Comparison of ENCODE assay signal across 17 mouse cellular contexts in genomic region chr12:110973829-110974228, GRCm38 (mm10). TPM values are rescaled to one million over a fixed set of nuclear protein-coding genes. Genes with fewer than 3 reads are reported as not detected.
A peak's percentile ranks its signal among the peaks of the same experiment; 100 is the strongest.
DNase-seq lines count a peak whose midpoint lies in the region; ATAC-seq and TF ChIP-seq lines count a peak whose summit lies in the region.
"Had no signal": no experiment of that assay in that cellular context is flagged by ENCODE, and none has a peak within 500 bp of the region (broad histone marks: within the 10 kb centered on the region; RNA-seq: fewer than 3 reads in every experiment).

No protein-coding gene starts in this region.

- peaks cover 37% of the 10 kb centered on the region for H3K36me3 ChIP-seq in heart, embryonic 15.5 days
- peaks cover 7% of the 10 kb centered on the region; the same call in 1 of the 2 replicates for H3K36me3 ChIP-seq in spleen, adult 2 months (ENCODE audit: control insufficient read depth, insufficient read depth, low read length)
- peaks cover 33% of the 10 kb centered on the region for H3K36me3 ChIP-seq in liver, embryonic 11.5 days (ENCODE audit: control insufficient read depth, insufficient read depth, low read length)

- H3K4me1 ChIP-seq in heart, embryonic 15.5 days (replicated peaks) = peaks cover 25% of the 10 kb centered on the region
- H3K4me1 ChIP-seq in spleen, adult 2 months (ENCODE audit: control insufficient read depth, insufficient read depth, insufficient read length) = peaks cover 6% of the 10 kb centered on the region
- H3K4me1 ChIP-seq in liver, embryonic 11.5 days (replicated peaks; ENCODE audit: control insufficient read depth, insufficient read depth, low read length) = peaks cover 61% of the 10 kb centered on the region

- 0 out of 2 replicates have a peak, but pooled peaks cover 3% of the 10 kb centered on the region for H3K27me3 ChIP-seq in heart, embryonic 15.5 days
- no peaks in the 10 kb centered on the region for H3K27me3 ChIP-seq in spleen, adult 2 months (ENCODE audit: control insufficient read depth, insufficient read depth, low read length)
- no peaks in the 10 kb centered on the region for H3K27me3 ChIP-seq in liver, embryonic 11.5 days (replicated peaks; ENCODE audit: control insufficient read depth, insufficient read depth, low read length)
- H3K27me3 ChIP-seq: forebrain, embryonic 13.5 days; limb, embryonic 13.5 days; neural tube, embryonic 13.5 days had no signal

- H3K4me2 ChIP-seq in heart, embryonic 15.5 days = no peak overlapping the region
- peak overlapping the region; percentile 98 for H3K4me2 ChIP-seq in liver, embryonic 11.5 days
- H3K4me2 ChIP-seq: forebrain, embryonic 13.5 days; hindbrain, embryonic 13.5 days; limb, embryonic 13.5 days; neural tube, embryonic 13.5 days had no signal

- ATAC-seq in heart, embryonic 15.5 days (replicated peaks; ENCODE audit: insufficient number of reproducible peaks, insufficient read depth, low FRiP score, low read depth) = no peak
- ATAC-seq in liver, embryonic 11.5 days (replicated peaks; ENCODE audit: low FRiP score) = no peak
- ATAC-seq: forebrain, embryonic 13.5 days had no signal

- no peak for DNase-seq in heart, adult 8-10 months (ENCODE audit: low spot score)
- DNase-seq in spleen, adult 2 months (ENCODE audit: low read depth in 1 of 2, low spot score in 2 of 2) = no peak
- DNase-seq in spleen, adult 18-20 months = no peak
- no peak for DNase-seq in liver, embryonic 11.5 days (ENCODE audit: low spot score)
- DNase-seq in kidney, postnatal 36 days = no peak
- DNase-seq in layer of hippocampus, adult 9-11 months = no peak
- DNase-seq: cerebellum, postnatal 10 days; kidney, adult 11 months; lung, postnatal 10 days; right cerebral cortex, postnatal 14 days; thymus, postnatal 25 days had no signal

- 87% methylated on average over 4 of the region's 4 CpGs for WGBS in heart, embryonic 15.5 days
- 85% methylated on average over 4 of the region's 4 CpGs for WGBS in spleen, adult 2 months
- 81% methylated on average over 4 of the region's 4 CpGs for WGBS in liver, embryonic 11.5 days

- no peak overlapping the region for H3K9ac ChIP-seq in heart, embryonic 15.5 days
- H3K9ac ChIP-seq in liver, embryonic 11.5 days (ENCODE audit: low read depth, low read length) = peak overlapping the region; percentile 58
- H3K9ac ChIP-seq: forebrain, embryonic 13.5 days; hindbrain, embryonic 13.5 days; limb, embryonic 13.5 days; neural tube, embryonic 13.5 days had no signal

- H3K9me3 ChIP-seq in heart, embryonic 15.5 days (replicated peaks) = no peaks in the 10 kb centered on the region
- H3K9me3 ChIP-seq in liver, embryonic 11.5 days (ENCODE audit: control insufficient read depth, low read length) = no peaks in the 10 kb centered on the region
- H3K9me3 ChIP-seq: hindbrain, embryonic 13.5 days; limb, embryonic 13.5 days; neural tube, embryonic 13.5 days had no signal

- H3K27ac ChIP-seq in heart, embryonic 15.5 days = peak overlapping the region; percentile 33; the same call in 1 of the 2 replicates
- peak overlapping the region; percentile 71 for H3K27ac ChIP-seq in spleen, adult 2 months (ENCODE audit: insufficient read depth, low read length)
- H3K27ac ChIP-seq in liver, embryonic 11.5 days (ENCODE audit: low read depth, low read length) = peak overlapping the region; percentile 92
- H3K27ac ChIP-seq: forebrain, embryonic 13.5 days; hindbrain, embryonic 13.5 days; kidney, postnatal 0 days; limb, embryonic 13.5 days; neural tube, embryonic 13.5 days had no signal

- no peak overlapping the region for H3K4me3 ChIP-seq in heart, embryonic 15.5 days
- H3K4me3 ChIP-seq in spleen, adult 2 months (ENCODE audit: extremely low read depth, insufficient read depth, insufficient read length) = no peak overlapping the region
- no peak overlapping the region for H3K4me3 ChIP-seq in liver, embryonic 11.5 days (ENCODE audit: low read depth, low read length)
- H3K4me3 ChIP-seq: forebrain, embryonic 13.5 days; hindbrain, embryonic 13.5 days; limb, embryonic 13.5 days; neural tube, embryonic 13.5 days had no signal

- no peak for TF ChIP-seq POLR2A in spleen, adult 2 months (IDR thresholded peaks at IDR 0.05; ENCODE audit: low read depth, low read length)

- TF ChIP-seq CTCF in spleen, adult 2 months (IDR thresholded peaks at IDR 0.05; ENCODE audit: extremely low read depth, insufficient read depth, insufficient read length, insufficient replicate concordance) = no peak

RNA-seq across cellular contexts. Expression of gene Ankrd9, which starts 5.0 kb away (rescaled TPM):
- polyA plus RNA-seq in heart, embryonic 15.5 days (2015; fragmentation: Nextera tagmentation; extraction: Ambion mirVana) = 15.4 and 18.0 TPM in 2 replicates
- 10 to 100 TPM; 61.3 to 73.8 (median 68.6) TPM for total RNA-seq in heart, adult 8-10 months (2022)
- polyA plus RNA-seq in spleen, adult 2 months (2012; rRNA removed) = 21.0 and 25.6 TPM in 2 replicates
- polyA plus RNA-seq in liver, embryonic 11.5 days (2014; fragmentation: Nextera tagmentation; extraction: Ambion mirVana) = 32.9 and 33.3 TPM in 2 replicates

Comparison
In these comparisons a context has a peak if more than half of its experiments do, and no peak if none do; other contexts are left out.
1. H3K27ac ChIP-seq: peak in every context shown above with its lines; median percentile 92 in liver, embryonic 11.5 days; 71 in spleen, adult 2 months; 33 in heart, embryonic 15.5 days.